ENCODE assay signal across 9 mouse cellular contexts in genomic region chr17:8777710-8778109, GRCm38 (mm10).
"Had no signal": no experiment of that assay in that cellular context is flagged by ENCODE, and none has a peak within 500 bp of the region (broad histone marks: within the 10 kb centered on the region; RNA-seq: fewer than 3 reads in every experiment).

No protein-coding gene starts in this region.

- DNase-seq: kidney, adult 18-20 months; kidney, postnatal 10 days; kidney, postnatal 4 days; liver, embryonic 13.5 days; liver, postnatal 0 days; lung, postnatal 14 days; retina, postnatal 1 day; thymus, adult 2 months; thymus, postnatal 36 days had no signal
